Mouse (Mus musculus) mesoderm, embryonic 11.5 days (tissue): ENCODE data around the gene Ifi27l2a.
"Not testable (repeated sequence)": the region's sequence is repeated elsewhere in the genome, so short reads cannot be mapped to it uniquely, and the experiment has no call there.

ENCODE experiments used
- DNase-seq: peaks from one replicate; pipeline ENCODE4 v3.0.0-alpha.2; 2012; ENCODE audit warnings: low read depth, low spot score

Ifi27l2a gene

DNA sequence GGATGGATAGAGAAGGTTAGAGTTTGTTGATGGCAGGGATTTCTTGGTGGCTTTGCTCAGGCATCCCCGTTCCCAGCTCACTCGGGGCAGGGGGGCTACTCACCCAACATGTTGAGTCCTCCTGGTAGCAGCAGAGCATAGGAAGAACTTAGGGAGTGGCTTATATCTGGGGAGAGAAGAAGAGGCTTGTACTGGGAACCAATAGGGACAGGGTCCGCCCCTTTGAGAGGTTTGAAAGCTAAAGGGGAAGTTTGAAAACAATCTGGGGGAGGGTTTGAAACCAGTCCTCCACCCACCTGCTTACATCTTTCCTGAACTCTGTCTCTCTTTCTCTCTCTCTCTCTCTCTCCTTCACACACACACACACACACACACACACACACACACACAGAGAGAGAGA is at the start of gene Ifi27l2a:
Ifi27l2a (minus strand) TSS at position 157 of the 400 bp plus-strand sequence.
- no peak for DNase-seq

DNA sequence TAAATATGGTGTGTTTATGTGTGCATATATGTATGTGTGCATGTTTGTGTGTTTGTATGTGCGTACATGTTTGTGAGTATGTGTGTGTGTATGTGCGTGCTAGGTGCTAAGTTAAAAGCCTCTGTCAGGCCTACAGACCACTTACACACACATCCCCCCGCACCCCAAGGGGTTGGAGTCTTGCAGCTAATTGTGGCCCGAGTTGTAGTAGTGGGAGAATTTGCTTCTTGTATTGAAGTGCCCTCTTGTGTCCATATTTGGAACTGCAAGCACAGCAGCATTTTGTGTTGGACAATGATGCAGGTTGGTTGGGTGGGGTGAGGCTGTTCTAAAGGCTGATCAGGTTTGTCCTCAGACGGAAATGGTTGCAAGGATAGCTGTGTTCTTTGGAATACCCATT is 49.3 kb upstream of the Ifi27l2a start:
- peak; percentile 81 for DNase-seq

DNA sequence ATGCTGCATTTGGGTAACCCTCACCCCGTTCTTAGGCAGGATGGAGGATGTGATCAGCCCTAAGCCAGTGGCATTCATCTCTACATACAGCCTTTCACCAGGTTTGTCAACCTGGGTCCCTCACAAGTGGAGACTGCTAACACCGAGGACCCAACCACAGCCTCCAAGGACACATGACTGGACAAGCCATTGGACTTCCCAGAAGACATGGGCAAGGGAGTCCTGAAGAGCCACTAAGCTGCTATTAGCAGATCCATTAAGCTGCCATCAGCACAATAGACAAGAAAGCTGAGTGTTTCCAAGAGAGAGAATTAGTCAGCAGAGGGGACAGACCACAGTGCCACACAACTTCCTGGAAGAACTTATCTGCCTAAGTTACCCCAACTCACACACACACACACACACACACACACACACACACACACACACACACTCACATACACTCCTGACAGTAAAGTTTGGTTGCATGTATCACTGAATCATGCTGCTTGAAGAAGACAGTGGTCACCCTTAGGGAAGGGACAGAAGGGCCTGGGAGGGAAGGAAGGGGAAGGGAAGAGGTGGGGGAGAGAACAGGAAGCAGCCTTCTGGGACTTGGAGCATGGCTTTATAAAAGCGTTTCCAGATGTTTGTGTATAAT is 47.7 kb upstream of the Ifi27l2a start:
- no peak for DNase-seq

DNA sequence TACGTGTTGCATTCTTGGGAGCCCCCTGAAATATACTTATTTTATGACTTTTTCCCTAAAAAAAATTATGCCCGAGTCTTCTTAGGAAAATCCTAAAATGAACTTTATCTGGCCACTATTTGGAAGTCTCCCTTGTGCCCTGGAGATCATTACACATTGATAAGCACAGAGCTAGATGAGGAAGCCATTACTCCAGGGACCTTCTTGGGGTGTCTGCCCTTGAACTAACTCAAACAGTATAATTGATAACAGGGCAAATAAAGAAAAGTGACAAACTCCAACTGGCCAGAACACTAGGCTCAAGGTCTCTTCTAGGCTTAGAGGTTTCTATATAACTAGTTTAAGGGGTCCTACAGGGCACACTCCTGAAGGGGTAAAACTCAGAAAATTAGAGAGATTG is 44.3 kb upstream of the Ifi27l2a start:
- no peak for DNase-seq

DNA sequence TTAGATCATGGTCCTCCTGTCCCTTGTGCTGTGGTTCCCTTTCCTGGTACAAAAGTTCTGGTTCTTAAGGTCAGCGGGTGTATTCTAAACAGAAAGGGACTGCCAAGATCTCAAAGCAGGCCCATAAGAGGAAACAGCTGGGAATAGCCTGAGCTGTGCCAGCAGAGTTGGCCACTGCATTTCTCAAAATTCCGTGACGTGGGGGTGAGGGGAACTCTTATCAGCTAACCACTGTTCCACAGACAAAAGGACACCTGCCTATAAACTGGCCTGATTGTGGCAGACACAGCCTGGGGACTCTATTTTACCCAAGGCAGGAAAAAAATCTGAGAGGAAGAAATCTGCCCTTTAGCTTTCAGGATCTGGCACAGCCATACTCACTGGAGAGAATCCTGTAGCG is 43.8 kb upstream of the Ifi27l2a start:
- DNase-seq = no peak

DNA sequence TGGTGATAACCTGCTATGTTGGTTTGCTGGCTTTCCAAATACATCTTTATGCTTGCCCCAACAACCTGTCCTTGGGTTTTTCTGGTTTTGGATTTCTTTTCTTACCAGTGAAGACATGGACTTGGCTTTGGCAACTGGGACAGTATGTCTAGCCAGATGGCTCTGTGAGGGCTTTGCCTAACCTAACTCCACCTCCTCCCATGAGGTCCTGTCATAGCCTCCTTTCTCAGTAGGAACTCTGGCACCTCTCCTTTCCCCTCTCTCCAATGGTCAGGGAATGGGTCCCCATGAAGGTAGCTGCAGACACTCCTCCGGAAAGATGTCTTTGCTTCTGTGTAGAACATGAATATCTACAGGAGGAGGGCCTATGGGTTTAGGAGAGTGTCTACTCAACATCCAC is 43.2 kb upstream of the Ifi27l2a start:
- DNase-seq = no peak

DNA sequence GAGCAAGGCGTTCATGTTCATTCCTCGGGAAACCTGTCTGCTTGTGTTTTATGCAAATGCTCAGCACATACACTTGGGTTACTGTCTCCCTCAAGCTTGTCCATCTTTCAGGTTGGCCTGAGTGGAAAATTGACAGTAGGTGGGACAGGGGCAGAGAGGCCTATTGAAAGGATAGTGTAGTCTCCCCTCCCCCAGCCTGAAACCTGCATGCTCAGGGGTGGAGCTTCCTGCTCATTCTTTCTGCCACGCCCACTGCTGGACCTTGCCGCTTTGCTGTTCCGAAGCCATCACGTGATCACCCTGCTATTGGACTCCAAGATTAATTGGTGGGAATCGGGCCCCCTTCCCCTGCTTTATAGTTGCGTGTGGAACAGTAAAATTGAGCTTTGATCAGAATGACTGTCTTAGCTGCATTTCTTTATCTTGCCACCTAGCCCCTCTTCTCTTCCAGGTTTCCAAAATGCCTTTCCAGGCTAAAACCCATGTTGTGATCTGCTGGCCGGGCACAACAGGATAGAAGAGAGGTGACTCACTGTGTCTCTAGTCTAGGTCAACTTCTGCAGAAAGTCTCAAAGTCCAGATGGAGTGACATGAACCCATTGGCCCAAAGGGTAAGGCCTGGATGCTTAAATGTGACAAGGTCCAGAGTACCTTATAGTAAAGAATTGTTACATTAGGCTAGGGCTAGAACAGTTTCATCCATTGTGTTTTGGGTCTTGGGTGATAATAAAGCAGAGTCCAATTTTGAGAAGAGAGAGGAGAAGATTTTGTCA is 40.9 kb upstream of the Ifi27l2a start:
- DNase-seq = not testable (repeated sequence)

DNA sequence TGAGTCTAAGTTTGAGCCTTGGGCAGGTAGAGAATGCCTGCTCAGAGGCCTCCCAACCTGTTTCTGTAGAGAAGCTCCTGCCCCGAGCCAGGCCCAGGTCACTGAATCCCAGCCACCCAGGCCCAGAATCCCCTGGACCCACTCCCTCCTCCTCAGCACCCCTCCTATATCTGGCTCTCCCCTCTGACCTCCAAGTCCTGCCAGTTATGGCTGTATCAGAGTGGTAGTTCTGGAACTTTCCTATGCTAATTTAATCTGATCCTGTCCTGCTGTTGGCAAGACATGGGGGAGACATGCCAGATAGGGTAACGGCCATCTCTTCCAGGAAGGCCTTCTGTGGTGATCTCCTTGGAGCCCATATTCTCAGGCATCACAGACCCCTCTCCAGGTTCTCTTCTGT is 39.3 kb upstream of the Ifi27l2a start:
- DNase-seq = no peak

DNA sequence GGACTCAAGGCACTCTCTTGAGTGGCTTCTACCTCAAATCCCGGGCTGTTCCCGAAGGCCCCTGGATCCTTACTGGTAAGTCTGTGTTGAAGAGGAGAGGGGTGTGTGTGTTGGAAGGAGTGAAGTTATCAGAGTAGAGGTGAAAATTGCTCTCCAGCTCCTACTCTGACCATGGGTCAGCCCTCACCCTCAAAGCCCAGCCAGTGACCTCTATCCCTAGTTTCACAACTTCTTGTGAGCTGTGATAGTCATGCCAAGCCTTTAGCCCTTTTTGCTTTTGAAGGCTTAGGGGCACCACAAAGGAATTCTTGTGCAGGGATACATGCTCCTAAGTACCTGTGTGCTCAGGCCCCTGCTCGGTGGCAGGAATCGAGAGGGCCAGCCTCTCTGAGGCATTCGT is 38.2 kb upstream of the Ifi27l2a start:
- DNase-seq = no peak

DNA sequence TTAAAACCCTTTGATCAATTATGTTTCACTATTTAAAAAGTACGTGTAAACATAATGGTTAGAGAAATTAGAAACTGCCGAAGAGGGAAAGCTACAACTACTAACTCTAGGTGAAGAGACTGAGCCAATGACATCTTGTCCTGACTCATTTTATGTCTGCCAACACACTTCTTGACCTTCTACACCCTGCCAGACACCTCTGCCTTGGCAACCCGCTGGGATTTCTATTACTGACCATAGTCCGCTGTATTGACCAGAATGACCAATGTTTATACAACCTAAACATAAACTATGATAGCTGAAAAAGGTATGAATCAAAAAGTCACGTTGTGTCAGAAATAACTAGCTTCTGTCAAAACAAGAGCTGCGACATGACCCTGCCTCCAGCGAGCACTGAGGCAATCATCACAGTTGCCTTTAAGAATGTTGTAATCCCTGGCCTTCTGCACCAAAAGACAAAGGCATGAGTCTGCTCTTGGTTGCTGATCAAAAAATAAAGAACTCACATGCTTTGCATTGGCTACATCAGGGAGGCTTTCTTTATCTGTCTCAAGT is 34.1 kb upstream of the Ifi27l2a start:
- DNase-seq = no peak

DNA sequence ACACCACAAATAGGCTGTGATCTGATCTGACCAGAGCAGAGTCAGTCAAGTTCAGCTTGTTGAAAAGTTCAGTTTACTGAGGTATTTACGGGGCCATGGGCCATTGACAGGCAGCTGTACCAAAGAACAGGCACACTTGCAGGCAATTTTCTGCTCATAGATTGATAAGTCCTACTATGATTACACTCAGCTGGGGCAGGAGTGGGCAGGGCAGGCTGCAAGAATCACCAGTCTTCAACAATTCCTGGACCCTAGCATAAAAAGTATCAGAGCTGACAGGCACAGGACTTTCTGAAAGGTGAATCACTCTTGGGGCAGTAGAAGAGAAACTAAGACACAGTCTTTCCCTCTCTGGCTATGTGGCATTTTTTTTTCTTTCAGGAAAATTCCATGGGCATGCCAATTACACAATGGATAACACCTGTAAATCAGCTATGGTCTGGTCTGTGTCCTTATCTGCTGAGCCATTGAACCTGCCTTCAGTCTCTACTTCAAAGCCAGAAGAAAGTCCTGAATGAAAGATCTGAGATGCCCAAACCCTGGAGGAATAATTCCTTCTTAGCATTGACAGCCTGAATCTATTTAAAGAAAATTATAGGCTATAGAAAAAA is 33.4 kb upstream of the Ifi27l2a start:
- no peak for DNase-seq

DNA sequence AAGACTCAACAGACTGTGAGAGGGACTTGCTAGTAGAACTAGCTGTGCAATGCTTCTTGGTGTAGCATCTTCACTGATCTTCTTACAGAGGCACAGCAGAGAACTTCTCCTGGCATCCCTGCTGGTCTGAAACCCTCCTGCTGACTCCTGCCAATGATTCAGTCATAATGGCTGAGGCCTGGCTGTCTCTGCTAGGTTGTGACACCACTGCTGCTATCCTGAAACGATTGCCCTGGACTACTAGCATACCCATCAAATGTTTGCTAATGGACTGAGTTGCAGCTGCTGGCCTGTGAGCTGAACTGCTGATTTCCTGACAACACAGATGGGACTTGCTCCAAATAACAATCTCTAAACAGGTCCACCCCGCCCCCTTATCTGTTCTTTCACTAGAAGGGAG is 31.0 kb upstream of the Ifi27l2a start:
- no peak for DNase-seq

DNA sequence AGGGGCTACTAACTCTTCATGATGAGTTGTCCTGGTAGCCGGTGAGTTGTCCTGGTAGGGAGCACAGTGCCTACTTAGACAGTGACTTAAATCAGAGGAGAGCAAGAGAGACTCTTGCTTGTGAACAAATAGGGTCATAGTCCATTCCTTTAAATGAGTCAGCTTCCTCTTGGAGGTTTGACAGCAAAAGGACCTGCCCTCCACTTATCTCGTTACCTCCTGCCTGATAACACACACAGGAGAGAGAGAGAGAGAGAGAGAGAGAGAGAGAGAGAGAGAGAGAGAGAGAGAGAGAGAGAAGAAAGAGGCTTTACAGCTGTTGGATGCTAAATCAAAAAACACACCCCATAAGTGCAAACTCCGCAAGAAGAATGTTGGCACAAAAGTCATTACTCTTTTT is 13.7 kb upstream of the Ifi27l2a start, which contains the start of gene Ifi27l2b:
Ifi27l2b (minus strand) TSS at position 84 of the 400 bp plus-strand sequence.
- DNase-seq = no peak

DNA sequence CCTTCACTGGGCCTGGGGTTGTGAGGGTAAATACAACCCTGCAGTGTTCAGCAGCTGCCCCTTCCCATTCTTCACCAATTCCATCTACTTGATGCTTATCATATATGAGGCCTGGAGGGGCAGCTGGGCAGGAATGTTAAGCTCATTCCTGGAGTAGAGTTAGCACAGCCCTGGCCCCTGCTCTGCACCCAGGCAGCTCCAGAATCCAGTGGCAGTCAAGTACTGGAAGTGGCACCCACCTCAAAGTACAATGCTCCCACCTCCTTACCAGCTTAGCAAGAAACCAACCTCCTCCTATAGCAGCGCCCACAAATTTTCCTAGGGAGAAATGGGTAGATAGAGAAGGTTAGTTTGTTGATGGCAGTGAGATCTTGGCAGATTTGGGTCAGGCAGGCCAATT is 13.2 kb upstream of the Ifi27l2a start:
- not testable (repeated sequence) for DNase-seq

DNA sequence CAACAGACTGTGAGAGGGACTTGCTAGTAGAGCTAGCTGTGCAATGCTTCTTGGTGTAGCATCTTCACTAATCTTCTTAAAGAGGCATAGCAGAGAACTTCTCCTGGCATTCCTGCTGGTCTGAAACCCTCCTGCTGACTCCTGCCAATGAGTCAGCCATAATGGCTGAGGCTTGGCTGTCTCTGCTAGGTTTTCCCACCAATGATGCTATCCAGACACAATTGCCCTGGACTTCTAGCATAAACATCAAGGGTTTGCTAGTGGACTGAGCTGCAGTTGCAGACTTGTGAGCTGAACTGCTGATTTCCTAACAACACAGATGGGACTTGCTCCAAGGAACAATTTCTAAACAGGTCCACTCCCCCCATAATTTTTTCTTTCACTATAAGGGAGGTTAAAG is 9.9 kb upstream of the Ifi27l2a start:
- no peak for DNase-seq

DNA sequence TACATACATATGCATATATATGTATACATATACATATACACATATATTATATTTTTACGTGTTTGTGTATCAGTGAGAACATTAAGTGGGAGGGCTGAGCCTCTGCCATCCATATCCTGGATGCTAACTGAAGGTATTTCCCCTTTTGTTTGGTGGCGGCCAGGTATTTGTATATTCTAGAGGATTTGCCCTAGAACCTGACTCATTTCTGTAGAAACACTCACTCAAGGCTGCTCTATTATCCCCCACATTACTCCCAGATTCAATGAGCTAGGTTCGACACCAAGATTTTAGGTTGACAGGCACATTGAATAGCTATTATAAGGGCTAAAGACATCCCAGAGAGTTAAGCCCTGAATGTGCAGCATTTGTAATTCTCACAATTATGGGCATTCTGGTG is 1.6 kb upstream of the Ifi27l2a start:
- DNase-seq = no peak

DNA sequence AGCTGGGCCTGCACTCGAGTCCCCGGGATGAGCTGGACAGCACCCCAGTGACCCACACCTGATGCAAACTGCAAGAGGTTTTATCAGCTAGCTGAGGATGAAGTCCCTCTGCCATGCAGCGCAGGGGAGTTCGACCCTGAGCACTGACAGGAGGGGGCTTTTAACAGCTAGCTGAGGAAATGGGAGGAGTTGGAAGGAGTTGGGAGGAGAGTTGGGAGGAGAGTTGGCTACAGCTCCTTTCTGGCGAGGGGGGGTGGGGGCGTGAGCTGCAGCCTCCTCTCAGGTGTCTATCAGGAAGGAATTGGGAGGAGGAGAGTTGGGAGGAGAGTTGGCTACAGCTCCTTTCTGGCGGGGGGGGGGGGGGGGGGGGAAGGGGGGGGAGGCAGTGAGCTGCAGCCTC is 781 bp upstream of the Ifi27l2a start:
- not testable (repeated sequence) for DNase-seq

DNA sequence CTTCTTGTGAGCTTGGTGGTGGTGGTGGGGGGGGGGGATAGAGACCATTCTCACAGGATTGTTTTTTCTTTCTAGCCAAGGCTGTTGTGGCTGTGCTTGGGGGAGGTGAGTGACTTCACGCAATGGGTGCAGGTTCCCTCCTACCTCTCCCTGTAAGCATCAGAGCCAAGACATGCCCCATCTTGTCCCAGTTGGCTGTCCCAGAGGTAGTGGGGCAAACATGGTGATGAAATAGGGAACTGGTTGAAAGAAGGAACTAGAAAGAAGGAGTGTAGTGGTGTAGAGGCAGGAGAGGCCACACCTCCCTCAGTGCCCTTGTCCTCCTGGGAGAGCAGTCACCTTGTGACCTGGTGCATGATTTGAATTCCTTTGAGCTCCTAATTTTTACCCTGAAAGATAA is 5.9 kb downstream of the Ifi27l2a start:
- DNase-seq = no peak

DNA sequence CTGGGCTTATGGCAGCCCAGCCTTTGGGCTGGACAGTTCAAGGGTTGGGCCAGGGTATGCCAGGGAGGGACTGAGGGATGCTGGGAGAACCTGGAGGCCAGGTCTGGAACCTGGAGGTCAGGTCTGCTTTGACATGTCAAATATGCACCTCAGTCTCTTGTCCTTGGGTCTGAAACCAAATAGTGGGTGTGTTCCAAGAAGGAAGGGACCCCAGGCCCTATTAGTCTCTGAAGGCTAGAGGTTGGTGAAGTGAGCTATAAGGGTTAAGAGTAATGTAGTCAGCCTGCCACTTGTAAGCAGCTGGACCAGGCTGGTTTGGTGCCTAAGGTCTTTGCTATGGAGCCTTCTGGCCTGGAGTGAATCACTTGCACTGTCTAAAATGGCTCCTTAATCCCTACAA is 8.6 kb downstream of the Ifi27l2a start:
- no peak for DNase-seq

DNA sequence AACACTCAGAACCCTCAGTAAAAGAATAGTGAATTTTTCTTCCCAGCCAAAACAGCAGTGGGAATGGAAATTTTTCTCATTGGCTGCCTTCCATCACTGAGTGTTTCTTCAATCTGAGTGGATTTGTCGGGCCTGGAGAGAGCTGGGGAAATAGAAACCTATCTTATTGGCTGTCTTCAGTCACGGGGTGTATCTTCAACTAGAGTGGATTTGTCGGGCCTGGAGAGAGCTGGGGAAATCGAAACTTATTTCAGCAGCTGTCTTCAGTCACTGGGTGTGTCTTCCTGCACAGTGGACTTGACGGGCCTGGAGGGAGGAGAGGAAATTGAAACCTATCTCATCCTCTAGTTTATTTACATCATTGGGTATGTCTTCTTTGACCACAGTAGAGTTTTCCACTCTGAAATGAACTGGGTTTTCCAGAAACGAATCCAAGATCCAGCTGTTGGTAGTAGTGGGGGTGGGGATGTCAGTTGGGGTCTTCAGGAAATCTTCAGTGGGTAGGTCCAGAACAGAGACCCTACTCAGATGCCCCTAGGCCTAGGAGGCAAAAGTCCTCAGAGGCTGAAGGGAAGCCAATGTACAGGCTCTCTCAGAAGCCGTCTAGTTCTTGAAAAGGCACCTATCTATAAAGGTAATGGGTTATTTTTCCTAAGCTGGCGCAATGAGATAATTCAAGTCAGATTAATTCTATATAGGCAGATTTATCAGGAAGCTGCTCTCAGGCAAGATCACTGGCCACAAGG is 9.3 kb downstream of the Ifi27l2a start, which contains the start of gene Ifi27:
Ifi27 (plus strand) TSS at position 226 of the 746 bp plus-strand sequence.
- no peak for DNase-seq

DNA sequence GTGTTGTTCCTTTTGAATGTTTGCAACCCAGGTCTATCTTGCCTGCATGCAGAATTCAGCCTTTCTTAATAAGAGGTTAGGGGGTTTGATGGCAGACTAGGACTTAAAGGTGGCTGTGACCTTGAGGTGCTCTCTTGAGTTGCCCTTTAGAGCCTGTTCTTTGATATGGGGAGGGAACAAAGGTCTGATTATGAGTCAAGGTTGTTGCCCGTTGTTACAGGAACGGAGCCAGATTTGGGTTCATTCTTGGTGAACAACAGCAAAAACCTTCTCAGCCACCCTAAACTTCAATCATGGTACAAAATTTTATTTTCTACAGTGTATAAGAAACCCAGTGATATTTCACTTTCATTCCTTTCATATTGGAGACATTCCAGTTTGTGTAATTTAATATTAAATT is 10.1 kb downstream of the Ifi27l2a start:
- DNase-seq = no peak

DNA sequence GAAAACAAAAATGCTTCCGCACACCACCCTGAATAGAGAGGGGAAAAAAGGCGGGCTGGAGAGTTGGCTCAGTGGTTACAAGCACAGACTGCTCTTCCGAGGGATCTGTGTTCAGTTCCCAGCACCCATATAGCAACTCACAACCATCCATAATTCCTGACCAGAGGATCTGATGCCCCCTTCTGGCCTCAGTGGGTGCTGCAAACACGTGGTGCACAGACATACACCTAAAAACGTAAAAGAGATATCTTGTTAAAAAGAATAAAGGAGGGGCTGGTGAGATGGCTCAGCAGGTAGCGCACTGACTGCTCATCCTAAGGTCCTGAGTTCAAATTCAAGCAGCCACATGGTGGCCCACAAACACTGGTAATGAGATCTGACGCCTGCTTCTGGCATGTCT is 16.8 kb downstream of the Ifi27l2a start:
- no peak for DNase-seq
